Mouse (Mus musculus) heart, postnatal 4 days (tissue): Measurements from ENCODE around the gene Ccdc136. TPM values are rescaled to one million over a fixed set of nuclear protein-coding genes. Genes with fewer than 3 reads are reported as not detected.
"Not testable (repeated sequence)": the region's sequence is repeated elsewhere in the genome, so short reads cannot be mapped to it uniquely, and the experiment has no call there.

ENCODE experiments used
- DNase-seq: peaks from one replicate; pipeline ENCODE4 v3.0.0; 2021
- total RNA-seq, 2 experiments: library from RNA; stranded (reverse); gene quantifications; 2 replicates each; pipeline ENCODE4 v1.2.3; 2021

Gene Ccdc136
- total RNA-seq = 10 to 100 TPM; 10.6 to 15.8 TPM

GRCm38 (mm10) chr6:29395910-29396713 lies at the start of gene Ccdc136:
Gene Ccdc136, plus strand, starts transcription at chr6:29396309.
- DNase-seq = peak; percentile 76

GRCm38 (mm10) chr6:29346512-29346911 lies 49.6 kb upstream of the Ccdc136 start:
- DNase-seq = not testable (repeated sequence)

GRCm38 (mm10) chr6:29347189-29347588 lies 48.9 kb upstream of the Ccdc136 start:
- no peak for DNase-seq

GRCm38 (mm10) chr6:29347665-29348370 lies 48.3 kb upstream of the Ccdc136 start, which contains the start of gene Calu:
Gene Calu, plus strand, starts transcription at chr6:29348069.
- peak; percentile 100 for DNase-seq

- DNase-seq = no peak
Measured at GRCm38 (mm10) chr6:29348371-29348724, 47.8 kb upstream of the Ccdc136 start.

GRCm38 (mm10) chr6:29351613-29352012 lies 44.5 kb upstream of the Ccdc136 start:
- no peak for DNase-seq

GRCm38 (mm10) chr6:29352816-29353215 lies 43.3 kb upstream of the Ccdc136 start:
- DNase-seq = no peak

GRCm38 (mm10) chr6:29359386-29359785 lies 36.7 kb upstream of the Ccdc136 start:
- no peak for DNase-seq

- no peak for DNase-seq
Measured at GRCm38 (mm10) chr6:29360211-29360610, 35.9 kb upstream of the Ccdc136 start.

- DNase-seq = no peak
Measured at GRCm38 (mm10) chr6:29362246-29363128, 33.6 kb upstream of the Ccdc136 start.

- no peak for DNase-seq
Measured at GRCm38 (mm10) chr6:29363129-29363515, 33.0 kb upstream of the Ccdc136 start.

- DNase-seq = no peak
Measured at GRCm38 (mm10) chr6:29365277-29365676, 30.8 kb upstream of the Ccdc136 start.

- no peak for DNase-seq
Measured at GRCm38 (mm10) chr6:29377386-29377785, 18.7 kb upstream of the Ccdc136 start.

GRCm38 (mm10) chr6:29378678-29379077 lies 17.4 kb upstream of the Ccdc136 start:
- no peak for DNase-seq

GRCm38 (mm10) chr6:29379954-29380353 lies 16.2 kb upstream of the Ccdc136 start:
- DNase-seq = no peak

- DNase-seq = no peak
Measured at GRCm38 (mm10) chr6:29382442-29382841, 13.7 kb upstream of the Ccdc136 start.

- DNase-seq = no peak
Measured at GRCm38 (mm10) chr6:29388052-29388518, 8.0 kb upstream of the Ccdc136 start, which contains the start of gene Opn1sw. Gene Opn1sw, minus strand, starts transcription at chr6:29388468.

GRCm38 (mm10) chr6:29388606-29389080 lies 7.5 kb upstream of the Ccdc136 start:
- DNase-seq = peak; percentile 96

GRCm38 (mm10) chr6:29389425-29389824 lies 6.7 kb upstream of the Ccdc136 start:
- DNase-seq = no peak

- not testable (repeated sequence) for DNase-seq
Measured at GRCm38 (mm10) chr6:29390500-29390899, 5.6 kb upstream of the Ccdc136 start.

GRCm38 (mm10) chr6:29391241-29391640 lies 4.9 kb upstream of the Ccdc136 start:
- not testable (repeated sequence) for DNase-seq

GRCm38 (mm10) chr6:29391802-29392201 lies 4.3 kb upstream of the Ccdc136 start:
- no peak for DNase-seq
